Comparison of ENCODE assay signal across 12 mouse cellular contexts in the genomic region with DNA sequence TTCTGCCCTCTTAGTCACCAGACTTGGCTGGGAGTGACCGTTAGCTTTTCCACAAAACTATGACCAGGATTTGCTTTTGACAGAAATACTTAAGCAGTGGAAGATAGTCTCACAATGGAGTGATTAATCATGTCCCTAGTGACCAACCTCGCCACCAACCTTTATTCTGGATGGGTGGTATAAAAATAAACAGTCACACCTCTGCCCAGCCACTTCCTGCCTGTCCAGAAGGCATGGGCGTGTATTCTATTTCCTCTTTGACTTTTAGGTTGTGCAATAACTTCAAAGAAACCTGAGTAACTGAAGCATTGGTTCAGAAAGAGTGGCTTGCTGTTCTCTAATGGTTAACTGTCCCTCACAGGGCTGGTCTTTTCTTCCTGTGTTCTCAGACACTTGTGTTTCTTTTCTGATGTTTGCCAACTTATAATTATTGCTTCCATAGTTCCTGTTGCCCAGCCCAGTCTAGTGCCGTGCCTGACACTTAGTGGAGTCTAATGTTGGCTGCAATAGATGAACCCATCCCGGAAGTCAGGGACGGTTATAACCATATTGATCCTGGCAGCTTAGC. TPM values are rescaled to one million over a fixed set of nuclear protein-coding genes. Genes with fewer than 3 reads are reported as not detected.
DNase-seq lines count a peak whose midpoint lies in the region; ATAC-seq and TF ChIP-seq lines count a peak whose summit lies in the region.
"Had no signal": no experiment of that assay in that cellular context is flagged by ENCODE, and none has a peak within 500 bp of the region (broad histone marks: within the 10 kb centered on the region; RNA-seq: fewer than 3 reads in every experiment).

No protein-coding gene starts in this region.

- no peak for TF ChIP-seq EP300 in heart, postnatal 0 days (IDR thresholded peaks at IDR 0.05; ENCODE audit: low read depth)
- TF ChIP-seq EP300 in MEL (IDR thresholded peaks at IDR 0.05; ENCODE audit: low read depth in 1 of 2, low read length in 2 of 2), result no peak

- no peak for TF ChIP-seq RAD21 in MEL (IDR thresholded peaks at IDR 0.05; ENCODE audit: low read depth, low read length)

- DNase-seq in heart, postnatal 0 days (ENCODE audit: low spot score), result peak; percentile 50
- DNase-seq in heart, postnatal 36 days, result no peak
- no peak for DNase-seq in MEL (ENCODE audit: low read depth, low spot score)
- DNase-seq in intestine, embryonic 14.5 days (ENCODE audit: low spot score), result no peak
- DNase-seq in MN1 (ENCODE audit: low spot score), result no peak
- DNase-seq in ovary, adult 18-20 months (ENCODE audit: low spot score), result no peak
- no peak for DNase-seq in layer of hippocampus, postnatal 25 days (ENCODE audit: extremely low spot score in 1 of 2, low spot score in 1 of 2)

- H3K27me3 ChIP-seq in heart, postnatal 0 days (ENCODE audit: control insufficient read depth, insufficient read depth, low read length), result no peaks in the 10 kb centered on the region
- H3K27me3 ChIP-seq in MEL (ENCODE audit: control insufficient read depth in 1 of 2, insufficient read depth in 2 of 2, low read length in 2 of 2), result no peaks in the 10 kb centered on the region
- H3K27me3 ChIP-seq in intestine, embryonic 14.5 days (replicated peaks; ENCODE audit: control insufficient read depth, insufficient read depth, low read length), result no peaks in the 10 kb centered on the region
- H3K27me3 ChIP-seq: heart, embryonic 13.5 days had no signal

- intact Hi-C loops in heart, postnatal 36 days (cut with DNase I), result loop anchor here (5.0 kb wide), 1 partner anchor 35 kb away; no protein-coding TSS in a partner anchor

- peak overlapping the region; percentile 23; the same call in 1 of the 2 replicates for H3K27ac ChIP-seq in heart, postnatal 0 days (ENCODE audit: low read depth)
- no peak overlapping the region for H3K27ac ChIP-seq in MEL (ENCODE audit: control insufficient read depth, low read depth, low read length)
- H3K27ac ChIP-seq in intestine, embryonic 14.5 days (ENCODE audit: low read depth), result no peak overlapping the region
- H3K27ac ChIP-seq: heart, embryonic 13.5 days had no signal

- H3K79me2 ChIP-seq in MEL (ENCODE audit: control insufficient read depth, insufficient read depth, low read length, poor library complexity), result no peaks in the 10 kb centered on the region

- peak; percentile 11; the same call in 1 of the 2 replicates for ATAC-seq in heart, postnatal 0 days (ENCODE audit: insufficient read depth, low read depth)
- 0 out of 2 replicates have a peak, but pooled peaks have one; percentile 48 for ATAC-seq in intestine, embryonic 14.5 days (replicated peaks; ENCODE audit: low FRiP score, low TSS enrichment, low read depth)
- peak; percentile 70 for ATAC-seq in megakaryocyte, adult 5-6 weeks (ENCODE audit: poor library complexity, severe bottlenecking)

- H3K36me3 ChIP-seq in heart, postnatal 0 days (replicated peaks; ENCODE audit: control insufficient read depth, insufficient read depth, low read length), result no peaks in the 10 kb centered on the region
- H3K36me3 ChIP-seq in MEL (ENCODE audit: control insufficient read depth in 1 of 2, insufficient read depth in 2 of 2, low read length in 2 of 2), result peaks cover 0 to 5% of the 10 kb centered on the region in 2 experiments; a peak in 2 of 4 replicates
- no peaks in the 10 kb centered on the region for H3K36me3 ChIP-seq in intestine, embryonic 14.5 days (ENCODE audit: control insufficient read depth, insufficient read depth, low read length)
- H3K36me3 ChIP-seq: G1E; heart, embryonic 13.5 days had no signal

- TF ChIP-seq POLR2A in MEL (IDR thresholded peaks at IDR 0.05; ENCODE audit: control insufficient read depth in 1 of 2, insufficient read depth in 1 of 2, low read depth in 1 of 2, low read length in 2 of 2, poor library complexity in 1 of 2), result no peak

- no peak overlapping the region for H3K4me3 ChIP-seq in heart, postnatal 0 days (ENCODE audit: low read depth, low read length)
- H3K4me3 ChIP-seq in MEL (ENCODE audit: control insufficient read depth in 1 of 2, insufficient read depth in 1 of 2, low read depth in 2 of 2, low read length in 2 of 2), result no peak overlapping the region
- no peak overlapping the region for H3K4me3 ChIP-seq in intestine, embryonic 14.5 days (ENCODE audit: low read depth, low read length)
- H3K4me3 ChIP-seq: erythroblast, embryonic 14.5 days; heart, embryonic 13.5 days; megakaryocyte, embryonic 14.5 days had no signal

- H3K4me2 ChIP-seq in heart, postnatal 0 days (ENCODE audit: low read depth, low read length), result no peak overlapping the region; the same call in 1 of the 2 replicates
- no peak overlapping the region for H3K4me2 ChIP-seq in intestine, embryonic 14.5 days (ENCODE audit: low read length)
- H3K4me2 ChIP-seq: heart, embryonic 13.5 days had no signal

- no peak for TF ChIP-seq CTCF in heart, postnatal 0 days (IDR thresholded peaks at IDR 0.05; ENCODE audit: low read depth)
- TF ChIP-seq CTCF in MEL (IDR thresholded peaks at IDR 0.05 in 2 of 3, conservative IDR thresholded peaks at IDR 0.05 in 1 of 3; ENCODE audit: control insufficient read depth in 1 of 3, insufficient read depth in 1 of 3, low read depth in 2 of 3, low read length in 3 of 3, poor library complexity in 1 of 3, severe bottlenecking in 1 of 3), result no peak

- WGBS in heart, postnatal 0 days, result 42% methylated on average over 6 of the region's 6 CpGs
- WGBS in intestine, embryonic 14.5 days, result 50% methylated on average over 6 of the region's 6 CpGs

- H3K9ac ChIP-seq in heart, postnatal 0 days (replicated peaks; ENCODE audit: low read depth, low read length), result no peak overlapping the region
- no peak overlapping the region for H3K9ac ChIP-seq in MEL (ENCODE audit: control insufficient read depth, low read depth, low read length, poor library complexity, severe bottlenecking)
- H3K9ac ChIP-seq in intestine, embryonic 14.5 days (ENCODE audit: low read length), result no peak overlapping the region
- H3K9ac ChIP-seq: heart, embryonic 13.5 days had no signal

- peaks cover 10% of the 10 kb centered on the region for H3K4me1 ChIP-seq in heart, postnatal 0 days (ENCODE audit: control insufficient read depth, insufficient read depth)
- H3K4me1 ChIP-seq in MEL (ENCODE audit: control insufficient read depth in 1 of 2, insufficient read depth in 2 of 2, low read length in 2 of 2), result peaks cover 1 to 12% of the 10 kb centered on the region in 2 experiments; a peak in 2 of 4 replicates
- 0 out of 2 replicates have a peak, but pooled peaks cover 3% of the 10 kb centered on the region for H3K4me1 ChIP-seq in intestine, embryonic 14.5 days (replicated peaks; ENCODE audit: control insufficient read depth, insufficient read depth, low read length)

- H3K9me3 ChIP-seq in heart, postnatal 0 days (replicated peaks; ENCODE audit: control insufficient read depth, low read length), result no peaks in the 10 kb centered on the region
- no peaks in the 10 kb centered on the region for H3K9me3 ChIP-seq in MEL (replicated peaks; ENCODE audit: insufficient read depth, low read length)
- no peaks in the 10 kb centered on the region for H3K9me3 ChIP-seq in intestine, embryonic 14.5 days (ENCODE audit: control insufficient read depth, low read length)
- H3K9me3 ChIP-seq: G1E; heart, embryonic 13.5 days; megakaryocyte, embryonic 14.5 days had no signal

TF ChIP-seq in MEL, 35 proteins besides CTCF, POLR2A, EP300 and RAD21:
- no peak for TF ChIP-seq MYB (IDR thresholded peaks at IDR 0.05; ENCODE audit: low read depth, low read length)
- no peak for TF ChIP-seq ETS1 (IDR thresholded peaks at IDR 0.05; ENCODE audit: low read depth, low read length)
- TF ChIP-seq CHD1 (IDR thresholded peaks at IDR 0.05; ENCODE audit: low read depth, low read length), result no peak
- TF ChIP-seq ELF1 (IDR thresholded peaks at IDR 0.05; ENCODE audit: low read depth, low read length), result 0 out of 2 replicates have a peak, but pooled peaks have one; percentile 10

RNA-seq across cellular contexts. Expression of gene Anxa2, which starts 10.9 kb away (rescaled TPM):
- 367 and 369 TPM in 2 replicates for total RNA-seq in heart, postnatal 0 days (2014; rRNA removed; ENCODE audit: low replicate concordance)
- polyA plus RNA-seq in heart, postnatal 0 days (2015; fragmentation: Nextera tagmentation; extraction: Ambion mirVana), result 268 and 280 TPM in 2 replicates
- 10 to 100 TPM; 74.2 to 98.2 TPM for total RNA-seq in heart, postnatal 36 days (2021)
- 33.9 and 147 TPM in 2 replicates for total RNA-seq in MEL (2012; rRNA removed)
- polyA plus RNA-seq in MEL (2012; ENCODE audit: insufficient read depth in 1 of 2, insufficient read length in 2 of 2, low read depth in 1 of 2, low replicate concordance in 2 of 2, missing spikeins in 1 of 2), result 100 to 1,000 TPM in 1 of 2 experiments, not detected in 1; 190 TPM
- polyA plus RNA-seq in intestine, embryonic 14.5 days (2014; fragmentation: Nextera tagmentation; extraction: Ambion mirVana), result 377 and 383 TPM in 2 replicates
- 1,047 and 1,062 TPM in 2 replicates for total RNA-seq in megakaryocyte, adult 5-6 weeks (2015)
- total RNA-seq in megakaryocyte, adult 5-6 weeks (2017), result 654 and 695 TPM in 2 replicates
- total RNA-seq in layer of hippocampus, postnatal 25 days (2021), result 1 to 10 TPM; 8.5 to 9.4 TPM

RNA-seq across cellular contexts. Expression of gene Ice2, which starts 44.8 kb away (rescaled TPM):
- 5.9 and 9.1 TPM in 2 replicates for total RNA-seq in heart, postnatal 0 days (2014; rRNA removed; ENCODE audit: low replicate concordance)
- 6.4 and 6.5 TPM in 2 replicates for polyA plus RNA-seq in heart, postnatal 0 days (2015; fragmentation: Nextera tagmentation; extraction: Ambion mirVana)
- 1 to 10 TPM; 5.9 to 6.5 TPM for total RNA-seq in heart, postnatal 36 days (2021)
- 14.6 and 15.7 TPM in 2 replicates for total RNA-seq in MEL (2012; rRNA removed)
- 10 to 100 TPM in 1 of 2 experiments, not detected in 1; 11.6 TPM for polyA plus RNA-seq in MEL (2012; ENCODE audit: insufficient read depth in 1 of 2, insufficient read length in 2 of 2, low read depth in 1 of 2, low replicate concordance in 2 of 2, missing spikeins in 1 of 2)
- 17.4 and 19.2 TPM in 2 replicates for polyA plus RNA-seq in intestine, embryonic 14.5 days (2014; fragmentation: Nextera tagmentation; extraction: Ambion mirVana)
- total RNA-seq in megakaryocyte, adult 5-6 weeks (2015), result 6.7 and 9.4 TPM in 2 replicates
- 8.9 and 9.4 TPM in 2 replicates for total RNA-seq in megakaryocyte, adult 5-6 weeks (2017)
- total RNA-seq in layer of hippocampus, postnatal 25 days (2021), result 10 to 100 TPM in 1 of 2 experiments, 1 to 10 TPM in 1; 9.8 to 10.9 TPM

Comparison
In these comparisons a context has a peak if more than half of its experiments do, and no peak if none do; other contexts are left out.
1. ATAC-seq: peak in every context shown above with its lines; median percentile 70 in megakaryocyte, adult 5-6 weeks; 48 in intestine, embryonic 14.5 days; 11 in heart, postnatal 0 days.